Mouse (Mus musculus) ES-E14 (cell line): ENCODE measurements at regions not wholly inside any gene's neighbourhood (a gene's known extent, or its start where the extent isn't known, plus 50 kb on each side); places are given as distances from the start of the nearest gene placed in this dataset.

Experiments used
- CHD2 ChIP-seq: IDR thresholded peaks from 2 replicates; pipeline ENCODE4 v1.6.1; 2014; ENCODE audit warnings: mild to moderate bottlenecking, low read depth, low read length, inconsistent platforms
- HCFC1 ChIP-seq: IDR thresholded peaks from 2 replicates; pipeline ENCODE4 v1.6.1; 2012; ENCODE audit warnings: low read length, inconsistent platforms, borderline replicate concordance; ENCODE audit not compliant: insufficient read depth
- ZC3H11A ChIP-seq: IDR thresholded peaks from 2 replicates; pipeline ENCODE4 v1.6.1; 2012; ENCODE audit warnings: low read depth, mild to moderate bottlenecking, inconsistent platforms, low read length, borderline replicate concordance
- ZNF384 ChIP-seq: IDR thresholded peaks from 2 replicates; pipeline ENCODE4 v1.6.1; 2012; ENCODE audit warnings: low read depth, low read length, inconsistent platforms

DNA sequence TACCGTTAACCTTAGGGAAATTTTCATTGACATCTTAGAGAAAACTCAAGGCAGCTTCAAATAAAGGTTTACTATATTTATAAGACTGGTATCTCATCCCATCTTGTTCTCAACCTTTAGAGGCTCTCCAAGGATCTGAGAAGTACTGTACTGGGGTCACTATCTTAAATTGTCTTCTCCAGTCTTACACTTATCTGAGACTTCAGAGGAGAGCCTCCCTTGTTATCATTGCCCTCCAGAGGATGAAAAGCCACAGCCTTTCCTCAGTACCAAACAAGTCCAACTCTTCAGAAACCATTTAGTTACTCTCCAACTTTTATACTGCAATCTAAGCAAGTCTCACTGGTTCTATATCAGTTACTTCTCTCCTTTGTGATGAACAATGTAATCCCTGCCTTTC is 376.3 kb downstream of the Fbxo8 start:
- TF ChIP-seq CHD2 (no peak), ZNF384 (no peak), HCFC1 (no peak), ZC3H11A (no peak)
